Mouse (Mus musculus) cerebellum, adult 9-10 months (tissue): Measurements from ENCODE around the gene Dop1a.
"Not testable (repeated sequence)": the region's sequence is repeated elsewhere in the genome, so short reads cannot be mapped to it uniquely, and the experiment has no call there.

ENCODE experiments used
- DNase-seq: peaks from one replicate; pipeline ENCODE4 v3.0.0; 2022

Dop1a gene

DNA sequence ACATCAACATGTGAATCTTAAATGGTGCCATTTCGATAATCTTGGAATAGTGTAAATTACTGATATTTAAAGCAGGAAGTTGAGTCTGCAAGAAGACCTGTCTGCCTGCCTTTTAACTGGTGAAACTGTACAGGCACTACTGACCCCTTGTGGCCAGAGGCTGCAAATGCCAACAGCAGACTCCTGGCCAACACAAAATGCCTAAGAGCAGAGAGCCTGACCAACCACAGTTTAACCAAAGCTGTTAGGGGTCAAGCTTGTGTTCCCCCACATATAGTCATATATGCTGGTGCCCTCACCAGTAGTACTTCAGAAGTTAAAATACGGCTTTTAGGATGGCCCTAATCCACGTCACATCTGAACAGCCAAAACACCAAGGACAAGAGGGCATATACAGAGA is 116.8 kb downstream of the Dop1a start:
- peak; percentile 73 for DNase-seq

DNA sequence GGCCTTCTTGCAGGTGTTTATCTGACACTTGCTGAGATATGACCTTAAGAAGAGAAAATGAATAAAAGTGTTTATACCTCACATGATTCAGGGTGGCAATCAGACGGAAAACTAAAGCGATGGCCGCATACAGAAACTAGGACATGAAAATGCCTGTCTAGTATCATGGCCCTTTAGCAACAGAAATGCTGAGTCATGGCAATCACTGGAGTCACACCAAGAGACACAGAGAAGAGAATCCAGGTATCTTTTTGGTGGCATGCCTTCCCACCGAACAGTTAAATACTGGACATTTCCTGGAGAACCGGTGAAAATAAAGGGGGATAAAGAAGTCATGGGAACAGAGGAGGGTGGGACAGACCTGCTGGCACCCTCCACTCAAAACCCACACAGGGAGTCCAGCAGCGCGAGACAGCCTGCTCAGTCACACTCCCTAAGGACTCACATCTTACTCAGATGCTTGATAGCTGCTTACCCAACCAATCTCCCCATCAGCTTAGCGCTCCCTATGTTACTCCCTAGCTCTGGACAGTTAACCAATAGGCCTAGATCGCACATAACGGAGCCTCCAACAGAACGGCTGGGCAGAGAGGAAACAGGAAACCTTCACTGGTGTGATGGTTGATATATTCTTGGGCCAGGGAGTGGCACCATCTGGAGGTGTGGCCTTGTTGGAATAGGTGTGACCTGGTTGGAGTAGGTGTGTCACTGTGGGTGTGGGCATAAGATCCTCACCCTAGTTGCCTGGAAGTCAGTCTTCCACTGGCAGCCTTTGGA is 120.3 kb downstream of the Dop1a start:
- DNase-seq, result no peak

DNA sequence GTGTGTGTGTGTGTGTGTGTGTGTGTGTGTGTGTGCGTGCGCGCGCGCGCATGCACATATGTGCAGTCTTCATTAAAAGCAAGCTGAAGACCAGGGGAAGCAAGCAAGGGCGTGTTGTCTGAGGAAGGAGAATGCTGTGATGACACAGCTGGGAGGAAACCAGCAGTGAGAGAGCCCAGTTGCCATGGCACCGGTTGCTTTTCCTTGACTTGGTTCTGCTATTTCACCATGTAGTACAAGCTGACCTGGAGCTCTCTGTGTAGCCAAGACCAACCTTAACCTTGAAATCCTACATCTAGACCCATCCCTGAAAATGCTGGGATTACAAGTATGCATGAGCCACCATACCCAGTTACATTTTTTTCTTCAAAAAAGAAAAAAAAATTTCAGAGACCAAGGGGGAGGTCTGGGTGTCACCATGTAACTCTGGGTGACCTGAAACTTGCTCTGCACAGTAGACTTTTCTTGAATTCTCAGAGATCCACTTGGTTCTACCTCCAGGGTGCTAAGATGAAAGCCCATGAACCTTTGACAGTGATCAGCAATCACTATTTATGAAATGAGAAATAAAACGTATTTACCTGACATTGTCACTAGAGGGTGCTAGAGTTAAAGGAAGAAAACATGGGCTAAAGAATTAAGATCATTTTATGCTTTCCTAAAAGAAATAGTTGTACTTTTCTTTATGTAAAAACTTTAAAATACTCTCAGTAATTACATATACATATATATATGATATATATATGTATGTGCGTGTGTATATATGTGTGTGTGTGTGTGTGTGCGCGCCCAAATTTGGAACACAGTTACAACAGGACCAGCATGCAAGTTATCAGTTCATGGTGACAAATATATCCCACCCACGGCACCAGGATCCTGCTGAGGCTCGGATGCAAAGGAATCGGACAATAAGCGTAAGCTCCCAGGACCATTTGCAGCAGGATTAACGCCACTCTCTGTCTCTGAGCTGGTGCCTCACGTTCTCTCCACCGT is 126.0 kb downstream of the Dop1a start:
- DNase-seq, result peak; percentile 51

DNA sequence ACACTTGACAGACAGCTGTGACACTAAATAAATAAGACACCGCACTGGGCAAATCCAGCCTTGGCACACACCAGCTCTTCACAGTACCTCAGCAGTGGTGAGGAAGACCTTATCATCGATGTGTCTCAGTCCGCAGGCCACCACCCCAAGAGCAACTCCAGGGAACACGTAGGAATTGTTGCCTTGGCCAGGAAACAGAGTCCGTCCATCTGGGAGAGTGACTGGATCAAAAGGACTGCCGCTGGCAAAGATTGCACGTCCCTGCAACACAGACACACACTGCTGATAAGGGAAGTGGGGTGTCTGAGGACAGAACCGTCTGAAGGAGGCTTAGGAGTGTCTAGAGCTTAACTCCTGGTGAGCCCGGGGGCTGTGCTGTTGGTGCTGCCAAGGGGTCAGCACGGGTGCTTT is 127.4 kb downstream of the Dop1a start:
- not testable (repeated sequence) for DNase-seq

DNA sequence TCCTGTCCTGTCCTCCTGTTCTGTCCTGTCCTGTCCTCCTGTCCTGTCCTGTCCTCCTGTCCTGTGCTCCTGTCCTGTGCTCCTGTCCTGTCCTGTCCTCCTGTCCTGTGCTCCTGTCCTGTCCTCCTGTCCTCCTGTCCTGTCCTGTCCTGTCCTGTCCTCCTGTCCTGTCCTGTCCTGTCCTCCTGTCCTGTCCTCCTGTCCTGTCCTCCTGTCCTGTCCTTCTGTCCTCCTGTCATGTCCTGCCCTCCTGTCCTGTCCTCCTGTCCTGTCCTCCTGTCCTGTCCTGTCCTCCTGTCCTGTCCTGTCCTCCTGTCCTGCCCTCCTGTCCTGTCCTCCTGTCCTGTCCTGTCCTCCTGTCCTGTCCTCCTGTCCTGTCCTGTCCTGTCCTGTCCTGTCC is 130.0 kb downstream of the Dop1a start:
- DNase-seq, result not testable (repeated sequence)

DNA sequence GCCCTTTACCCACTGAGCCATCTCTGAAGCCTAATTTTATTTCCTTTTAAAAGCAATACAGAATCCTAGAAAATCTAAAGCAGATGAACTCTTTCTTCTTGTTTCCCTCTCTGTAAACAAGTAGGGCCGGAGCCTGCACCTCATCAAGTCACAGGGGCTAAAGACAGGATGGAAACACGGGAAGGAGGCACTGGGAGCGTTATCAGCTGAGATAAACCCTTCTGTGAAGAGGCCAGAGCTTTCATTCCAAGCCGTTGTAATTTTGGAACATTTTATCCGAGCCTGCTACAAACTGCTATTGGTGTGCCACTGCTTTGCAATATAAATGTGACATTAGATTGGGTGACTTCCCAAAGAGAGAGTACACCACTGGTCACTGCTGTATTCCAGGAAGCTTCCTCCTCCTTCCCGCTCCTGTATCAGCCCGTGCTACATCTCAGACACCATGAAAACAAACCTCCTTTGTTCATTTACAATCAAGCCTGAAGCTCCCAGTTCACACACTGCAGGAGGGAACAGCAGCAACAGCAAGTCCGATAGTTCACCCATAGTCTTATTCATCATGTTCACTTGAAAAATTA is 132.9 kb downstream of the Dop1a start:
- DNase-seq, result no peak
